Mouse (Mus musculus): ENCODE measurements around the gene Mtg2.

Gene Mtg2

GRCm38 (mm10) chr2:180070481-180071453 is at the start of gene Mtg2:
TSS of gene Mtg2 (plus strand) at chr2:180070588.
- DNase-seq (ENCODE audit: low spot score in 2 of 2) = peak; percentile 85 to 89

GRCm38 (mm10) chr2:180020919-180021318 is 49.5 kb upstream of the Mtg2 start:
- no peak for DNase-seq (ENCODE audit: low spot score in 2 of 2)

GRCm38 (mm10) chr2:180022751-180023150 is 47.6 kb upstream of the Mtg2 start:
- DNase-seq (ENCODE audit: low spot score in 2 of 2) = no peak

GRCm38 (mm10) chr2:180024401-180025098 is 45.8 kb upstream of the Mtg2 start, which contains the start of gene Lsm14b:
TSS of gene Lsm14b (plus strand) at chr2:180024987.
- peak; percentile 97 for DNase-seq (ENCODE audit: low spot score in 2 of 2)

- peak in 1 of 2 experiments; percentile 34 for DNase-seq (ENCODE audit: low spot score in 2 of 2)
These were observed 45.1 kb upstream of the Mtg2 start for GRCm38 (mm10) chr2:180025135-180025860.

GRCm38 (mm10) chr2:180025861-180026200 is 44.6 kb upstream of the Mtg2 start:
- DNase-seq (ENCODE audit: low spot score in 2 of 2) = no peak

GRCm38 (mm10) chr2:180027768-180028167 is 42.6 kb upstream of the Mtg2 start:
- DNase-seq (ENCODE audit: low spot score in 2 of 2) = no peak

GRCm38 (mm10) chr2:180031270-180031669 is 39.1 kb upstream of the Mtg2 start:
- DNase-seq (ENCODE audit: low spot score in 2 of 2) = no peak

GRCm38 (mm10) chr2:180032925-180033324 is 37.5 kb upstream of the Mtg2 start:
- no peak for DNase-seq (ENCODE audit: low spot score in 2 of 2)

GRCm38 (mm10) chr2:180033956-180034355 is 36.4 kb upstream of the Mtg2 start:
- no peak for DNase-seq (ENCODE audit: low spot score in 2 of 2)

- DNase-seq (ENCODE audit: low spot score in 2 of 2) = no peak
These were observed 35.6 kb upstream of the Mtg2 start for GRCm38 (mm10) chr2:180034753-180035152.

- DNase-seq (ENCODE audit: low spot score in 2 of 2) = no peak
These were observed 30.0 kb upstream of the Mtg2 start for GRCm38 (mm10) chr2:180040406-180040805.

GRCm38 (mm10) chr2:180041577-180042255 is 28.7 kb upstream of the Mtg2 start:
- DNase-seq (ENCODE audit: low spot score in 2 of 2) = peak in 1 of 2 experiments; percentile 15

GRCm38 (mm10) chr2:180042256-180042857 is 28.0 kb upstream of the Mtg2 start, which contains the start of the genes Psma7 and Ss18l1:
TSS of gene Psma7 (minus strand) at chr2:180042433.
TSS of gene Ss18l1 (plus strand) at chr2:180042509.
- DNase-seq (ENCODE audit: low spot score in 2 of 2) = peak; percentile 81 to 89

- DNase-seq (ENCODE audit: low spot score in 2 of 2) = peak; percentile 15 to 51
These were observed 27.4 kb upstream of the Mtg2 start for GRCm38 (mm10) chr2:180042858-180043515.

- no peak for DNase-seq (ENCODE audit: low spot score in 2 of 2)
These were observed 25.1 kb upstream of the Mtg2 start for GRCm38 (mm10) chr2:180045283-180045682.

- no peak for DNase-seq (ENCODE audit: low spot score in 2 of 2)
These were observed 22.8 kb upstream of the Mtg2 start for GRCm38 (mm10) chr2:180047580-180047979.

- DNase-seq (ENCODE audit: low spot score in 2 of 2) = no peak
These were observed 22.3 kb upstream of the Mtg2 start for GRCm38 (mm10) chr2:180047980-180048635.

- peak; percentile 63 to 84 for DNase-seq (ENCODE audit: low spot score in 2 of 2)
These were observed 19.4 kb upstream of the Mtg2 start for GRCm38 (mm10) chr2:180050986-180051385.

Measured in spleen, postnatal 14 days (tissue).